Mouse (Mus musculus) cerebellum, postnatal 4 days (tissue): Measurements from ENCODE around the gene Slc35c2.

Experiments used
- DNase-seq, 2 experiments: peaks; one replicate each; pipeline ENCODE4 v3.0.0; 2022; ENCODE audit warnings: low spot score in 2 of 2, mixed read lengths in 1 of 2

Slc35c2 gene

DNA sequence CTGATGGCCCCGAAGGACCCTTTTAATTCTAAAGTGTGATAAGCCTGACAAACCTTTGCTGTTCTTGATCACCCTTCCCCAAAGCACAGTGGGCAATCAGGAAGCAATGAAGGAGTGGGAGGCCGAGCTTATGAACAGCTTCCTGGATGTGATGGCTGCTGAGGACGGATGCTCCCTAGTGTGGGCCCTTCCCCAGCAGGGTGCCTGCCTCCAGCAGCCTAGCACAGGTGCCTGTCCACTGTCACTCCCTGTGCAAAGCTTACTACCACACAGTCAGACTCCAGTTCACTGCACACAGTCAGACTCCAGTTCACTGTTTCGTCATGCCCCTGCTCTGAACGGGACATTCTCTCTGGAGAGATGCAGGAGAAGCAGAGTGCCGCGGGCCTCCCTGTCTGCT, 24.7 kb upstream of the Slc35c2 start:
- no peak for DNase-seq

DNA sequence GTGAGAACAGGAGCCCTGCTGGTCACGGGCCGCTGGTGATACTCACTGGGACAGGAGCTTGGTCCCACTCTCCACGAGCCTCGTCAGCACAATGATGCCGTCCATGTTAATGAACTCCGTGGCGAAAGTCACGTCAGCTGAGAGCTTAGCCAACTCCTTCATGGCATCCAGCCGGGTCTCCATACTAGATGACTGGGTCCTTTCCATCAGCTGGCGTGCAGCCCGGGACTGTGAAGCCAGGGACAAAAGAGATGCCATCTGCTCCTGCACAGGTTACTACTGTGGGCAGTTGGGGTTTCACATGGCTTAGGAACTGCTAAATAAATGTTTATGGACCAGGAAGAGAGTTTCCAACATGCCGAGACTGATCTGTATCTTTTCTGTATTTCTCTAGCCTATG, 23.9 kb upstream of the Slc35c2 start:
- DNase-seq: peak; percentile 52 to 93

DNA sequence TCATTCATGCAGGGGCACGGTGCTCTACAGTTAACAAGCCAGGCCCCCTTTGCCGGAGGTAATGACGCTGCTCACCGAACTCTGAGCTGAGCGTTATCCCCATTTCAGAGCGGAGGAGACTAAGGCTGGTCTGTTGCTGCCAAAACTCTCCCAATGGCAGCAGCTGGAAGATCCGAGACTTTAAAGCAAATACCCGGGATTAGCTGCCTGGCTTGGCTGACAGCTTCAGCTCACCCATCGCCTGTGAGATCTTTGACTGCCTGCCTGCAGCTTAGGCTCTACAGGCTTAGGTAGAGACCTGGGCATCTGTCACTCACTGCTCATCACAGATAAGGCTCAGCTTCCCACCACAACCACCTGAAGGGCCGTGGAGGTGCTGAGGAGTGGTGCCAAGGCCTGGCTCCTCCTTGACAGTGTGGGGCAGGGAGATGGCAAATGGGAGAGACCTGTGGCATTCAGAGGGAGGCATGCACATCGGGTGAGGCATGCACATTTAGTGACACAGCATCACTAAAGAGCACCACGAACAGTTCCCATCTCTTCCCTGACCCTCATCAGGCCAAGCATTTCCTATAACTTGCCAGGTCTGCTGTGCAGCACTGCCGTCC, 23.3 kb upstream of the Slc35c2 start:
- DNase-seq: no peak

DNA sequence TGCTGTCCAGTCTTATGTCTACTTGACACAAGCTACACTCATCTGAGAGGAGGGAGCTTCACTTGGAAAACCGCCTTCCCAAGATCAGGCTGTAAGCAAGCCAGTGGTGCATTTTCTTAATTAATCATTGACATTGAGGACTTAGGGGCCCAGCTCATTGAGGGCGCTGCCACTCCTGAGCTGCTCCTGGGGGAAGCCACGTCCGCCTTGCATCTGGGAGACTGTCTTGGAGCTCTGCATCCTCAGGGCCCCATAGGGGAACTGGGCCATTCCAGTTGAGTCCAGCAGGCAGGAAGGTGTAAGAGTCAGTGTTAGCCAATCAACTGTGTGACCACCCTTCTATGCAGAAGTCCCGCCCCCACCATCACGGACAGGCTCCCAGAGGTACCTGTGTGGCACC, 20.1 kb upstream of the Slc35c2 start:
- no peak for DNase-seq

DNA sequence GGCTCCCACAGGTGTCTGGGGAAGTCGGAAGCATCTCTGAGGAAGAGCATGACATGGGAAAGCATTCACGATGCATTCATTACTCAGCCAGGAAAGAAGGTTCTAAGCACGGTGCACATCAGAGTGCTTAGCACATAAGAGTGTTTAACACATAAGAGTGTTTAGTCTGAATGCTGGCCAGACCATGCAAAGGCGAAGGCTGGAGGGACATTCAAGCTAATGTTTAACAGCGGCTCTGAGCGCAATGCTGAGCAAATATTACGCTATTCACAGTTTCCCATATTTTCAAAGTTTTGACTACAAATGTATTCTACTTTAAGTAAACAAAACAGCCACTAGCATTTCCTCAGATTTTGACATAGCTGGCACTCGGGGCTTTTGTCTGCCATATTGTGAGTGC, 17.8 kb upstream of the Slc35c2 start:
- no peak for DNase-seq

DNA sequence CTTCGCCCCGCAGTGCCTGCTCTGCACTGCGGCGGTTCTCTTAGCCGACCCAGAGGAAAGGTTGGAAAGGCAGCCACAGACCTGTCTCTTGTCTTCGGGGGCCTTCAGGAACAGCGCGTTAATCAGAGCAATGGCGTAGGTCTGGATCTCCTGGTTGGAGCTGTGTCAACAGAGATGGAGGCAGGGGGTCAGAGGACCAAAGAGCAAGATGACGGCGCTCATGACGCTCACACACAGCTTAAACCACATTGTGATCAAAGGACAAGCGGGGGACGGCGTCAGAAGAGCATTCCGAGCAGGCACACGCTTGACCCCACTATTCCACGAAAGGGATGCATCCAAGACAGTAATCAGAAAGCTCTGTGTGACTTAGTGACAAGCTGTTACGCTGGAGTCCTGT, 17.1 kb upstream of the Slc35c2 start:
- DNase-seq: no peak

DNA sequence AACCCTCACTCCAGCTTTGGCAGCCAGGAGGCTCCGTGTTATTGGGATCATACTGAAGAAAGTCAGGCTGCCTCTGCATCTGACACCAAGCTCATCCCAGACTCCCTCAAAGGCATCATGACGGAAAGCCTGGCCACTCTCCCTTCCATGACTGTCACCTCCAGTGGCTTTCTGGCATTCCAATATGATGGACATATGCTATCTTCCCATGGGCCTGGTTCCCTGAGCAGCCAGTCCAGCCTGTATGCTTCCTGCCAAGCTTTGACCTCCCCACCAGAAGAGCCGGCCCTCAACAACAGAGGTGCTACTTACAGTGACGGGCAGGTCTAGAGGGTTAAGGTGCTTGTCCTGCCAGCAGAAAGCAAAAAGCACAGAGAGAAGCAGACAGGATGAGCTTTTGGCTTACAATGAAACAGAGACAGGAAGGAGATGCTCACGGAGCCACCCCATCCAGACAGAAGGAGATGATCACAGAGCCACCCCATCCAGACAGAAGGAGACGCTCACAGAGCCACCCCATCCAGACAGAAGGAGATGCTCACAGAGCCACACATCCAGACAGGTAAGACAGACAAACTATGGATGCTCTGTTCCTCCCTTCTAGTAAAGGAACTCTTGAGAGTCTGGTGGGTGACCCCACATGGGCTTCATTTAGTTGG, 15.8 kb upstream of the Slc35c2 start:
- no peak for DNase-seq

DNA sequence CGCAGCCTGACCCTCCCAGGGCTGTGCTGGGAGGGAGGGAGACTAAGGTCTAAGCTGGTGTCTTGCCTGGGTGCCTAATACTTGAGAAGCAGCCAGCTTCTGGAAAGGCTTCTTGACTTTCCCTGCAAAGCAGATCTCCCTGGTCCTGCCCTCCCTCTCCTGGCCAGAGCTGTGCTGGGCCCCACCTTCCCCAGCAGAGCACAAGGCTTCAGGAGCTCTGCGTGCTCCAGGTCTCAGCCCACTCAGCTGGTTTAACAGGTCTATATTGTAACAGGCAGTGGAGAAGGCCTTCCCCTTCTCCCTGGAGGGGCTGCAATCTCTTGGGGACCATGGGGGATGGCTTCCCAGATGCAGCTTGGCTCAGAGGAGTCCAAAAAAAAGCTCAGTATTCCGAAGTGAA, 13.7 kb upstream of the Slc35c2 start:
- no peak for DNase-seq

DNA sequence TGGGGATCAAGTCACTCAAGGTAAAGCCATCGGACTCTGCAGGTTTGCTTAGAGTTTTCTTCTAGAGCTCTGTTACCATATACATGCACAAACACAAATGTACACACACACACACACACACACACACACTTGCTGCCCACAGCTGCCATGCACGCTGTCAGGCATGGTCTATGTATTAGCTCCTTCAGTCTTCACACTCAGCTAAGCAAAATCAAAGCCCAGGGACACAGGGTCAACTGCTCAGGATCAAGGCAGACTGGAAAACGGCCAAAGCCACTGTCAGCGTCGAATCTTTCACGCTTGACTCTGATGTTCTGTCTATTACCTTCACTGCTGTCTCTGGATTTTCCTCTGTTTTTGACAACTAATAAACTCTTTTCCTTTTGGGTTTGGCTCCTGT, 13.2 kb upstream of the Slc35c2 start:
- DNase-seq: no peak

DNA sequence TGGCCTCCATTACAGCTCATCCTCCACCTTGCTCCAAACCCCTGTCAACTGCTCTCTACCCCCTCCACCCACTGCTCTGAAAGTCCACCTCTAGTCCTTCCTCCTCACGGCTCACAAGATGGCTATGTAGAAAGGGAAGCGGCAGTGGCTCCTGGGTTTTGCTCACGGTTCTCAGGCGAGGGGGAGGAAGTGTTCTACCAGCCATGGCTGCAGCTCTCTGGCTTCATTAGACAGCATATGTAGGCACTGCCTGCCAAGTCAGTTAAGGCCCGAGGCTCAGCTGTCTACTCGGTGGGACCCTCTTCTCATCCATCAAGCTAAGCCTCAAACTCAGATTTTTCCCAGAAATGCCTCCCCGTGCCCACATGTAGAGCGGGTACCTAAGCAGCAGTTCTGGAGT, 12.8 kb upstream of the Slc35c2 start:
- no peak for DNase-seq

DNA sequence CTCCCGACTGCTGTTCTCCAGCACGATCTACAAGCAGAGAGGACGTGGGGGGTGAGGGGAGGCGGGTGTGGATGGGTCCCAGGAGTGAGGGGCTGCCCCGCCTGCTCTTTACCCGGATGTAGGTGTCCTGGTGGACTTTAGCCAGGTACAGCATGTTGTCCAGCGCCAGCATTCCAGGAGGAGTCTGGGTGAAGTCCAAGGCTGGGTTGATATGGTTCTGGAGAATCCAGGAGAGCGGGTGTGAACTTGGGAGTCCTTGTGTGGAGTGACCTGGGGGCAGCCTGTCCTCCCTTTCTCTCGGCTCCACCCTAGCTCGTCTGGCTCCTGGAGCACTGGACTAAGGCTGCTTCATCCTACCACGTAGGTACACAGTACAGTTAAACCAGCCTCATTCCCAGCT, 9.8 kb upstream of the Slc35c2 start:
- no peak for DNase-seq

DNA sequence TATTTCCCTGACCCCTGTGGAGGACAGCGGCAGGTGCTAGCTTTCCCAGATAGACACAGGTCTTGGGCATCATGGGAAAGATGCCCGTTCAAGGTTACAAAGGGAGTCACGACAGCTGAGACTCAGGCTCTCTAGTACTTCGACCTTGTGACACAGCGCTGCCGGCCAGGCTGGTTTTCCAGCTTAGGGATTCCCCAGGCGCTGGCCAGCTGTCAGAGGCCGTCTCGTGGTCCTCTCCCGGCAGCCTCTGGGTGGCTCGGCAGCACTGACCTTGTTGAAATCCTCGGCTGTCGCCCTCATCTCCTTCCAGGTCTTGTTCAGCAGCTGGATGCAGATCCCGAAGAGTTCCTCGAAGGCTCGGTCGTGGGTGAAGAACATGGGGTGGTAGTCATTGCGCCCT, 8.9 kb upstream of the Slc35c2 start:
- no peak for DNase-seq

DNA sequence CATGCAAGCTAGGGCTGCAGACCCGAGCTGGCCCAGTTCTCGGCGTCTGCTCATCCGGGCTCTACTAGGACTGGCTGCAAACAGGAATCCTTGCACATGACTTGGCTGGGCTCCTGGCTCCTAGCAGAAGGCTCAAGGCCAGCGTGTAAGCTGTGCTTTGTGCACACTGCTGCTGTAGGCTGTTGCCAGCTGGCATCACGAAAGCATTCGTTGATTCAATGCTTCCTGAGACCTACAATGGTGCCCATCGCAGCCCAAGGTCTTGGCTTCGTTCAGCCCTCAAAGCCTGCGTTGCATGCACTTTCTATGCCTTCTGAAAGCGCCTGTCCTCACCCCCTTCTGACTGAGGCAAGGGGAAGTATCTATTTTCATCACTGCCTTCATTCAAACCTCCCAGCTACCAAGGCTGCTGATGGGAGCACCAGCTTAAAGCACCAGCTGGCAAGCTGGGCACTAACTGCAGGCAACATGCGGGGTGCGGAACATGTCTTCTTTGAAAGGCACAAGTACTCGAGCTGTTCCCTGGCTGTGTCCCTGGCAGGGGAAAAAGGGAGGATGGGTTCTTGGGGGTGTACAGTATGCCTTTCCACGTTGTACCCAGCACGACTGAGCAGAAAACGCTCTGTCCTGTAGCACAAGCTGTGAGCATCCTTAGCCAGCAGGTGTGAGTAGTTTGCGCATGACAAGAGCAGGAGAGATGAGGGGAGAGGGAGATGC, 804 bp upstream of the Slc35c2 start:
- peak; percentile 47 to 88 for DNase-seq

DNA sequence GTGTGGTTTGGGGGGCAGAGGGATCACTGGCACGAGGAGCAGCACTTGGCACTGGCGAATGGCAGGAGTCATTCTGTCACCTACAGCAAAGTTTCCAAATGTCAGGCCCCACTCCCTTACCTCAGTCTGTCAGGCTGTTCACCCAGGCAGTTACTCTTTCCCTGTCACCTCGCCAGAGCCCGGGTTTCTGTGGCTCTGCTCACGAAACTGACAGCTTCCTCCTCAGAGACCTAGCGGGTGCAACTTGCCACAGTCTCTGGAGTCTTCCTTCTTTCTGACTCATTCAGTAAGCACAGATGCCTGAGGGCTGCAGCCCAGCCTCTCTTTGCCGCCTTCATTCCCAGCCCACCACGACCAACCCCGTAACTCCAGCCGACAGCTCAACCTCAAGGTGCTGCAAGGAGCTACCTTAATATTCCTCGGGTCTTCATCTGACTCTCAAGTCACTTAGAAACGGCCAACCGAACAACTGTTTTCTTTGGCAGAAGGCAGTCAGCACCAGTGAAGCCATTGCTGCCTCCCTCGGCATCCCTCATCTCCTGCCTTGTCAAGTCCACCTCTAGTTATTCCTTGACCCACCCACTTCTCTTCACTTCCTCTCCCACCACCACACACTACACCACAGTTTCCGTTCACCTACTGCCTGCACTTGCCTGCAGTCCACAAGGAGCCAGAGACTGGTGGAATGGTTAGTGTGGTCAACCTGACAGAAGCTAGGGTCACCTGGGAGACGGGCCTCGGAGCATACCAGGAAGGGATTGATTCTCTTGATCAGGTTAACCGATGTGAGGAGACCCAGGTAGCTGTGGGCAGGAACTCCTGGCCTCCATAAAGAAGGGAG, 1.1 kb downstream of the Slc35c2 start:
- no peak for DNase-seq

DNA sequence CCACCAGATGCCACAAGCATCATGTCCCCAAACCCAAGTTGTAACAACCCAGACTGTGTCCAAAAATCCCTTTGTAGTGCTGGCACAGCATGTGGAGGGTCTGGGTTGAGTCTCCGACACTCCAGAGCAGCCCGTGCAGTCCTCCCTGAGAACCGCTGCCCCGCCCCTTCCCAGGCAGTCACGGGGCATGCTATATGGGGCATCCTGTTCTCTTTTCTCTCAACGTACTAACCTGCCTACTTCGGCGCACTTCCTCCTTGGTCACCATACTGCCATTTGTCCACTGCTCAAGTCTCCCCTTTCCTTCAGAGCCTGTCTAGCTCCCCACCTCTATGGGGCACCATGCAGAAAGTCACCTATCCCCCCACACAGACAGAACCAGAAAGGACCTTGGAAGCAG, 2.0 kb downstream of the Slc35c2 start:
- DNase-seq: no peak

DNA sequence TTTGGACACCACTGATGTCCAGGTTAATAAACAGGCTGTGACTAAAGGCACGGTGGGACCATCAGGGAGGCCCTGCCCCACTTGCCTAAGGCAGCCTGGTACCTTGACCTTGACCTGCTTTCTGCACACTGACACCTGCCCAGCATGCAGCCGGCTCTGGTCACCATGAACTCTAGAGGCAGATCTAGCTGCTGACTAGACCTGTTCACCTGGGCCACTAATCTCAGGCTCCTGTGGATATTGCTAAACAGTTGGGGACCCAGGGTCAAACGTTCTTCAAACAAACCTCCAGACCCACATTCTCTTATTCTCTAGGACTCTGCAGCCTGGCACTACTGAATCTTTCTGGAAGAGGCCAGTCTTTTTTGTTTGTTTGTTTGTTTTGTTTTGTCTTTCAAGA, 2.6 kb downstream of the Slc35c2 start:
- DNase-seq: no peak

DNA sequence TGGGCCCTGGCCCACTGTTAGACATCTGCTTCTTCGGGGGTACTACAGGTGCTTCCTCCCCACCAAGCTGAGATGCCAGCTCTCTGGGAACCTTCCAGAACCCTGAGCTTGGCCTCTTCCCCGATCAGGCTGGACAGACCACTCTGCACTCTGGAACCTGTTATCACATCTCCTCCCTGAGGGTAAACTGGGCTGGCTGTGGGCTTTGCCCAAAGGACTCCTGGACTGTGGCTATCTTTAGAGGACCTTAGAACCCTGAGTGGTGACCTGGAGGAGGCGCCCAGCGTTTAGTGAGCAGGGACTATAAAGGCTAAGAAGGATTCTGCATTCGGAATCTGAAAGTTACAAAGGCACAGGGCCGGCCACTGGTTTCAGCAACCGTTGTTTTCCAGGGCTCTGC, 3.3 kb downstream of the Slc35c2 start:
- DNase-seq: no peak

DNA sequence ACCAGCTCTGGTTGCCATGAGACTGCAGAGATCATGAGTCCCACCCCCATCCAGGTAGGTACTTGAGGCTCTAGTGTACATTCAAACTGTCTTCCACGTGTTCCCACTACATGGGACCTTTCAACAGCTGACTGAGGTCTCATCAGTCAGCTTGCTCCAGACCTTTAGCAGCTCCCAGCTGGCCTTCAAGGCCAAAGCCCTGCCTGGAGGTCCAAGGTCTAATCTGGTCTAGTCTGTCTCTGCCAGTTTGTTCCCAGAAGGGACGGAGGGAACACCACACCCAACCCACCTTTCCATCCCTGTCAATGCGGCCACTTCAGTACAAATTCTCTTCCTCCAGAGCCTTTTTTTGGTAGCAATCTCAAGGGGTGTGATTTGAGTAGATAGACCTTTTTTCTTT, 4.0 kb downstream of the Slc35c2 start:
- DNase-seq: no peak

DNA sequence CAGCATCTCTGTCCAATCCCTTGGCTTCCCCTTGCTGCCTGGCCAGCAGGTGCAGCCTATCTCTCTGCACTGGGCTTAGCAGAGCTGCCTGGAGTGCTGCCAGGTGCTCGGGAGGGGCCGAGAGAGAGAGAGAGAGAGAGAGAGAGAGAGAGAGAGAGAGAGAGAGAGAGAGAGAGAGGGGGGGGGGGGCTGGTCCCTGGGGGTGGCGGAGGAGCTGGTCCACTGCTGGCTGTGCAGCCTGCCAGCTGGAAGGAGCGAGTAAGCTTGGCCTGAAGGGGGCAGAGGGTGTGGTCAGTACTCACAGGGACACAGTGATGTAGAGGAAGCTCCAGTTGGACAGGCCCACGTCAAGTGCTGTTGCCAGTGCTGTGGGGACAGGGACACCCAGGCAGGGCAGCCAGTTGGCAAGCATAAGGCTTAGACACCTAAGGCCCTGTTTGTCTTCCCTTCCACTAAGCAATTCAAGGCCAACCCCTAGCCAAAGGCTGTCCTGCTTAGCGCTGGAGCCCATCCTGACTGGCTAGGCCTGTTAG, 5.8 kb downstream of the Slc35c2 start:
- peak in 1 of 2 experiments; percentile 49 for DNase-seq

DNA sequence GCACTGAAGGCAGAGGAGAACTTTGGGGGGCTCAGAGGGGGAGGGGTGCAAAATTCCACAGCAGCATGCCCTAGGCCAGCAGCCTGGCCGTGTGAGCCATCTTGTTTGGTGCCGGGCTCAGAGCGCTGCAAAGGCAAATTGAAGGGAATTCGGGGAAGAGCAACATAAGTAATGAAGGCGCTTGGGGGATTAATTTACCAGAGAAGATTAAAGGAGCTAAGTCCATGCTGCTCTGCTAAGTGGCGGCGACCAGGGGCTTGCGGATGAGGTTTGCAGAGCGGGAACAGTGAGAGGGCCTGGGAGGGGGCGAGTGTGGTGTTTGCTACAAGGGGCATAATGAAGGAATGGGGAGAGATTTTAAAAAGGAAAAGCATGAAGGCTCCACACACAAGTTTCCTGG, 8.3 kb downstream of the Slc35c2 start:
- DNase-seq: no peak

DNA sequence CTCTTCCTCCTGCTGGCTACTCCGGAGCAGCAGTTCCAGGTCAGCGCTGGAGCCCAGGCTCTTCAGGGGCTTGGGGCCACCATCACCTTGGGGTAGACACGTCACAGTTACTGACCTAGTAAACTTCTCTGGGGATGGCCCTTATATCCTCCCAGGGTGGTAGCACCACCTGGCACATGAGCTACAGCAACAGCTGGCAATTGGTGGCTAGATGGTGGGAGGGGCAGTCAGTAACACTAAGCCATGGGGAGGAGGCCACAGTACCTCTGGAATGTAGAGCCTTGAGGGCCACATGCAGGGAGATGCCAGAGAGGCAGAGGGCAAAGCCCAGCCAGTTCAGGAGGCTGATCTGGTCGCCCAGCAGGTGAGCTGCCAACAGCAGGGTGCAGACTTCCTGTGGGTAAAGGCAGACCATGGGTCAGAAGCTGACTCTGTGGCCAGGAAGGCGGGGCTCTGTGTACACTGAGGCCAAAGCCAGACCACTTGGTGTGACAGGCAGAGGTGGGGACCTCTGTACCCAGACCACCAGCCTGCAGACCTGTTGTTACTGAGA, 10.4 kb downstream of the Slc35c2 start:
- no peak for DNase-seq

DNA sequence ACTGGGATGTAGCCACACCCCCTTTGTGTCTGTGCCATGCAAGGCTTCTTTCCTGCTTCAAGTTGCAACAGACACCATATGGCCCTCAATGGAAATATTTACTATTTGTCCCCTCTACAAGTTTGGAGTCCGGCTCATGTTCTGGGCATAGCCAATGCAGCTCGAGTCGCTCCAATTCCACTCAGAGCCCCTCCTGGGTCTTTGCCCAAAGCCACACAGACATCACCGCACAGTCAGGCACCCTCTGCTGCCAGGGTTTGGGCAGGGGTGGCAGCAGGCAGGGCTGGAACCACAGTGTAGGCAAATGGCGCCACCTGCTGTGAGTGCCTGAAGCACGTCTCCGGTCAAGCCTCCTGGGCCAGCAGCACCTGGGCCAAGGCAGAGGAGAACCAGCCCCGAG, 11.8 kb downstream of the Slc35c2 start:
- DNase-seq: peak; percentile 71 to 87
